Mouse (Mus musculus) cerebellum, adult 11 months (tissue): ENCODE results near the gene Tmem72.
A peak's percentile ranks its signal among the peaks of the same experiment; 100 is the strongest.

ENCODE experiments used
- DNase-seq: peaks from one replicate; pipeline ENCODE4 v3.0.0; 2022

The Tmem72 gene

DNA sequence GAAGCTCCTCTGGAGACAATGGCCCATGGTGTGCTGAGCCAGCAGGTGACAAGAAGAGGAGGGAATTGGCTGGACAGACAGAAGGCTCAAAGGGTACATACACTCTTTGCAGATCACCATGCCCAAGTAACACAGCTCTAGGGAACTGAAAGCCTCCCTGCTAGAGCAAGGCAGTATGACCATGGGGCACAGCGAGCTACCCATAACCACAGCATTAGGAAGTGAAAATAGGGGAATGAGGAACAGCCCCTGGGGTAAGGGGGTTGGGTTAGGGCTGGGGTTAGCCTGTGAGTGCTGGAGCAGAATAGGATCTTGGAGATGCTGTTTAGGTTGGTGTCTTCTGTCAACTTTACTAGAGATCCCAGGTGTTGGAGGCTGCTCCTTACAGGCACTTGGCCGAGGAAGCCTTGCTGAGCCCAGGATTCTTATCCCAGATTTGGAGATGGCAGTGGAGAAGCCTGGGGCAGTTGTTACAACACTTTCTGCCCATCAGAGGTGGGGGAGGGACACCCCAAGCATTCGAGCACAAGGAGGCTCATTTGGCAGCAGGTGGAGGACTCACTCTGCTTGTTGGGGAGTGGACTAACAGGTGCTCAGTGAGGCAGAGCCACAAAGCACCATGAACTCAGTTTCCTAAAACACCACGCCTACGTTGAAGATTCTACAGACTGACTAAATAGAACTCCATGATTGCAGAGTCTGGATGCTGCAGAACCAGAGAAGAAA is 37.0 kb downstream of the Tmem72 start:
- DNase-seq: no peak

DNA sequence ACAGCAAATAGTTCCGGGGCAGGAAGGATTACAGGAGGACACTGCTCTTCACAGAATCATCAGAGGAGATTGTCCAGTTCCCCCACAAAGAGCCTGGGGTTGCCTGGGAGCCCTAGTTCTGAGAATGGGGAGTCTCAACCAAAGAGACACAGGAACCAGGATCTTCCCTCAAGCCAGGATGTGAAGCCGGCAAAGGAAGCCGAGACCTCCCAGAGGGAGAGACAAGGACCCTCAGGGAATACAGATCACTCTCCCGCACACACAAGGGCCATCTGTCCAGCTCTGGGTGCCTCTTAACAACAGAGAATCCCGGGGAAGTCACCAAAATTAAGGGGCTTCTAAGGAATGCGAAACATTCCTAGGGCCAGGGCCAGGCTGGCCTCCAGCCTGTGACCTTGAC is 39.4 kb downstream of the Tmem72 start:
- DNase-seq: no peak

GRCm38 (mm10) chr6:116676355-116676913 is 40.3 kb downstream of the Tmem72 start:
- no peak for DNase-seq

DNA sequence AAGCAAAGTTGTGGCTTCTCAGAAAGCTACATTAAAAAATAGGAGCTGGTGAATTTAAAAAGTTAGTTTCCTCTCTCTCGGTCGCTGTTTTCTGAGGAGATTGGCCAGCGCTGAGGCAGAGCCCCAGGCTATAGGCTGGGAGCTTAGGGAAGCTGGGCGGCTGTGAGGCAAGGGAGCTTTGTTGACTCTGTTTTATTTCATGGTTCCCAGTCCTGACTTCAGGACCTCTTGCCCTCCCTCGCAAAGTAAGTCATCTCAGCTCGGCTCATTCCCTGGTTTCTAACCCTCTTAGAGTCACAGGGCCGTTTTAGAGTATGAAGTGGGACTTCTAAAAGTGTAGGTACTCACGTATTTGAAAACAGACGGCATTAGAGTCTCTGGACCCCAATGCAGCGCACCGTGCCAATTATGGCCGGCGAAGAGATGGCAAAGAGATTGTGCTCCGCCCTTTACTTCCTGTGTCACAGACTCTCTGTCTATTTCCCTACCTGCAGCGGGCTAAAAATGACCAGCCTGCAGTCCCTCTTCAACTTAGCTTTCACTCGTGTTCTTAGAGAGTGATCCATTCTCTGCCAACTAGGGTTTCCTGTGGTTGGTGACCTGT is 42.3 kb downstream of the Tmem72 start:
- DNase-seq: no peak

- peak; percentile 36 for DNase-seq
Observed at GRCm38 (mm10) chr6:116673471-116674282, 43.0 kb downstream of the Tmem72 start, which contains the start of gene Rassf4. Gene Rassf4, minus strand, starts transcription at chr6:116673952.

DNA sequence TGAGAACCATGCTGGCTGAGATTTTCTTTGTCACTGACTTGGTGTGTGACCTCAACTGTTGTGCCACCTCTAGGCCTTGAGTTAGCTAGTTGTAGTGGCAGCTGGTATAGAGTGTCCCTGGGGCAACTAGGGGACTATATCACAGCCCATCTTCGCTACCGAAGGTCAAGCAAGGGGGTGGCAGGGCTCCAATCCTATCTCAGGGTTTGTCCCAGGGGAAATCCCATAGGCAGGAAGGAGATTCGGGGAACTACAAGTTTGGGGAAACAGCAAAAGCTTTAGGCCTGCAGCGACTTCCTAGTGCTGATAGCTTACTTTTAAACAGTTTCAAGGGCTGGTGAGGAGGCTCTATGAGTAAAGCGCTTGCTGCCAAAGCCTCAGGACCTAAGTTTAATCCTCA is 44.4 kb downstream of the Tmem72 start:
- DNase-seq: no peak

DNA sequence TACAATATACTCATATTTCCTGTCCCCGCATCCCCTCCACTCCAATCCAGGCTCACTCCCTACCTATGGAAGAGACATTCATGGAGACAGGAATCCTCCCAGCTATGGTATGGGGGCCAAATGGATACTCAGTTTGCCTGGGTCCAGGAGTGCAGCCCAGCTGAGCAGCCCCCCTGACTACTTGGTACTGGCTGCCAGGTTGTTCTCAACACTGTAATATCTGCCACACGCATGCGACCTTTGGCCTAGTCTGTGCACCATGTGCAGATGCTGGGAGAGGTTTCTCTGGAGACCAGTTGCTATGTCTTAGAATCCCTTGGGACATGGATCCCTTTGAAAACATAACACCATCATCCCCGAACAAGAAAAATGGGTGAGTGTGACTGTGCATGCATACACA is 44.9 kb downstream of the Tmem72 start:
- no peak for DNase-seq

GRCm38 (mm10) chr6:116671031-116671430 is 45.7 kb downstream of the Tmem72 start:
- no peak for DNase-seq

GRCm38 (mm10) chr6:116670144-116670543 is 46.6 kb downstream of the Tmem72 start:
- no peak for DNase-seq

DNA sequence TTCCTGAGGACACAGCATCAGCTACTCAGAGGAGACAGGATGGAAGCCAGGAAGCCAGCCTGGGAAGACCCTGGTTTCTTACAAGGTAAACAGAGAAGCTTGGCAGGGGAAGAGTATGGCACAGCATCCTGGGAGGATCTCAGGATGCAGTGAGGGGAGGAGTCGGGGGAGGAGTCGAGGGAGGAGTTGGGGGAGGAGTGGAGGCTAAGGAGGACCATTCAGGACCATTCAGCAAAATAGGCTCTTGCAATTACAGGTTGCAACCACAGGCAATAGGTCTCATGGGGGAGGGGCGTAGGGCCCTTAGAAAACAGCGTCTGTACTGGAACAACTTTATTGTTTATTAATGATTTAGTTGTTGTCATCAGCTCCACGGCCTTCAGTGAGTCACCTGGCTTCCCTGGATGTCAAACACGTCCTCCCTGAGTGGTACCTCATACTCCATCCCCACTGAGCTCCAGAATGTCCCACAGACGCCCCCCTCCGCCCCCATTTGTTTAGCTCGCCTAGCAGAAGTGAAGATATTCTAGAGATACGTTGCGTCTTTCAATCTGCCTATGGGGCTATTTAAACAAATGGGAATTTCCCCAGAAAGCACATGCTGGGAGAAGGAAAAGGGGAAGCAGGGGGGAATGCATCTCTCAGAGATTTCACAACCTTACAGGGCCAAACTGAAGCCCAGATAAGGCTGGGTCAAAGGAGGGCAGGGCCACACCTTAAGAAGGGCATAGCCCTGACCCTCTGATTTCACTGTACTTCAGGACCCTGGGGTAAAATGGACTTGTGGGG is 47.8 kb downstream of the Tmem72 start:
- DNase-seq: no peak

DNA sequence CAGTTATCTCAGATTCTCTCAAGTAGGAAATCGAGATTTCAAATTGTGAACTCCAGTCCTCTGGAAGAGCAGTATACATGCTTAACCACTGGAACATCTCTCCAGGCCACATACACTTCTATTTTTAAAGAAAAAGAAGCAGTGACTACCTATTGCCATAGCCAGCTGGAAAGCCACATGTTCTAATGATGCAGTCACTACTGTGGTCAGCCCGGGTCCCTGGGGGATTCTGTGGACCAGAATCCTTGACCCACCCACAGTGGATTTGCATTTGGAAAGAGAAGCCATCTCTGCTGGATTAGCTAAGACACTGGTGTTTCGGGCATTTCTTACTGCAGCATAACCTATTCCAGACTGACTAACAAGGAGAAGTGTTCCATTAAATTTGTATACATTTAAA is 49.3 kb downstream of the Tmem72 start:
- no peak for DNase-seq

DNA sequence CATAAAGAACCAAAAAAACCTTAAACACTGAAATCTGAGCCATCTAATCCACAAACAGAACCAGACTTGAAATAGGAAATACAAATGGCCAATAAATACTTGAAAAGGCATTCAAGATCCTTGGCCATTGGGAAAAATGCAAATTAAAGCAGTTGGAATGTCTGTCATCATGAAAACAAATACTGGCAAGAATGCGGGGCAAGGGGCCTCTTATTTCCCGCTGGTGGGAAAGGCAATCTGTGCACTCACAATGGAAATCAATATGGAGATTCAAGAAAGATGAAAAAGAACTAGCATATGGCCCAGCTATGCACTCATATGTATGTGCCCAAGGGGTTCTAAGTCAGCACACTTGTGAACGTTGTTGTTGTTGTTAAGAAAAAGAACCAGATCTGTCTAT is 49.8 kb downstream of the Tmem72 start:
- no peak for DNase-seq

- DNase-seq: no peak
Observed at GRCm38 (mm10) chr6:116666085-116666750, 50.5 kb downstream of the Tmem72 start.

- no peak for DNase-seq
Observed at GRCm38 (mm10) chr6:116664830-116665229, 51.9 kb downstream of the Tmem72 start.

DNA sequence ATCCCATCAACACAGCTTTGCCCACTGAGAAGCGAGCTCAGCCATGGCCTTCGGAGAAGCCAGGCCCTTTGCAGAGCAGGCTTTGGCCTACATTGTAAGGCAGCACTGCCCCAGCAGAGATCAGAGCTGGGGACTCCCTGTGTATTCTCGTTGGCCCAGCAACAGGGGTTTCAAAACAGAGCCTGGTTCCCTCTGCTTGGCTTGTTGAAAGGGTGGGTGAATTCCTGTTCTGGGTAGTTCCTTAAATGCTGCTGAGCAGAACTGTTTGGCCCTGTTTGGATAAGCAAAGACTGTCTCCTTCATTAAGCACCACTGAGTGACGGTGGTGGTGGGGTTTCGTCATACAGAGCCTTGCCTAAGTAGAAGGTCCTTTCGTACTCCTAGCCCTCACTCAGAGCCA is 52.7 kb downstream of the Tmem72 start:
- no peak for DNase-seq

DNA sequence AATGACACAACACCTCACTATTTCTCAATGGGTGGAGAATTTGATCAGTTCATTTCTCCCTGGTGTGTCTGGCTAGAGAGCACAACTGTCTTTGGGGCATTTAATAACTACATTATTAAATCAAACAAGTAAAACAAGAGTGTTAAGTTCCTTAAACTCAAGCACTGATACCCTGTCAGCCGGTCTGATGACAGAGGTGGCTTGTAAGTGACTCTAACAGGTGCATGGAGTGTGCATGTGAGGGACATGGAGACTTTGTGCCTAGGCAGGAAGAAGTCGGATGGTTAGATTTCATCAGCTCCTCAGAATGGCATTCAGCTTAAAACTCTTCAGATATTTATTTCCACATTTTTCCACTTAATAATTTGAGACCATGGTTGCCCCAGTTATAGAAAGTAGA is 53.3 kb downstream of the Tmem72 start:
- no peak for DNase-seq

GRCm38 (mm10) chr6:116653684-116654454 is 62.8 kb downstream of the Tmem72 start:
- DNase-seq: peak; percentile 18

DNA sequence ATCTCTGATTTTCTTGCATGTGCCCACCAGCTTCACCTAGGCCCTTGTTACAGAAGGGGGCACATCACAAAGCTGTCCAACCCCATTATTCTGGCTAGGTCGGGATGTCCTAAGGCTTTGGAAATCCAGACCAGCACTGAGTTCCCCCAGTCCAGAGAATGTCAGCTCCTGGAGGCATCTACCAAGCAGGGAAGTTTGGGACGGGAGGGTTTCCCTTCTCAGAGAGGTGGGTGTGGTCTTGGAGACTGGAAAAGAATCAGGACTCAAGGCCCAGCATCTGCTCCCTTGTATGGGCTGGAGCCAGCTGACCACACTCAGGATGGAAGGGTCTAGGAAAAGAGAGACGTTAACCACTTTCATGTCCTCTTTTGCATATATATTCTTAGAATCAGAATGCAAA is 63.5 kb downstream of the Tmem72 start:
- DNase-seq: no peak

DNA sequence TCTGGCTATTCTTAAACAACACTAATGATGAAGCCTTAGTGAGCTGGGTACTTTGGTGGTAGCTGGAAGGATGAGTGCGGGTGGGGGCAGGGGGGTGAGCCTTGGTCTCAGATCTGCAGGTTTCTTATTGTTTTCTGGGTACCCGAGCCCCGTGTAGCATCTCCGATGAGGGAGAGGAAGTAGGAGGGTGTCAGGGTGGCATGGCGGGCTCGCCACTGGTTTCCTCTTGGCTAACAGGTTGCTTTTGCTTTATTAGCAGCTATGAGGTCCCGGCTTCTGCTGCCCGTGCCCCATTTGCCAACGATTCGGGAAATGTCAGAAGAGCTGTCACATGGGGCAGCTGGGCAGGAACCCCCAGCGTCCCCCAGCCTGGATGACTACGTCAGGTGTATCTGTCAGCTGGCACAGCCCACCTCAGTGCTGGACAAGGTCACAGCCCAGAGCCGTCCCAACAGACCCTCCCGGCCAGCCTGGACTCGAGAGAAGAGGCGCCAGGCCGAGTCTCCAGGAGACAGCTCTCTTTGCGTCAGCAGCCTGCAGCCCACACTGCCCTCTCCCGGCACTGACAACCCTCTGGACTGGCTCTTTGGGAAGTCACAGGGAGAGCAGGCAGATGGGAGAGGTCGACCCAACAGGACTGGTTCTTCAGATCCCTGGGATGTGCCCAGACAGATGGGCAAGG is 65.1 kb downstream of the Tmem72 start:
- no peak for DNase-seq

GRCm38 (mm10) chr6:116650406-116650805 is 66.3 kb downstream of the Tmem72 start, which contains the start of gene Depp1:
Gene Depp1, plus strand, starts transcription at chr6:116650609.
- DNase-seq: no peak

- no peak for DNase-seq
Observed at GRCm38 (mm10) chr6:116649811-116650210, 66.9 kb downstream of the Tmem72 start.
